Mouse (Mus musculus): ENCODE measurements at regions not wholly inside any gene's neighbourhood (a gene's known extent, or its start where the extent isn't known, plus 50 kb on each side); places are given as distances from the start of the nearest gene placed in this dataset.

DNA sequence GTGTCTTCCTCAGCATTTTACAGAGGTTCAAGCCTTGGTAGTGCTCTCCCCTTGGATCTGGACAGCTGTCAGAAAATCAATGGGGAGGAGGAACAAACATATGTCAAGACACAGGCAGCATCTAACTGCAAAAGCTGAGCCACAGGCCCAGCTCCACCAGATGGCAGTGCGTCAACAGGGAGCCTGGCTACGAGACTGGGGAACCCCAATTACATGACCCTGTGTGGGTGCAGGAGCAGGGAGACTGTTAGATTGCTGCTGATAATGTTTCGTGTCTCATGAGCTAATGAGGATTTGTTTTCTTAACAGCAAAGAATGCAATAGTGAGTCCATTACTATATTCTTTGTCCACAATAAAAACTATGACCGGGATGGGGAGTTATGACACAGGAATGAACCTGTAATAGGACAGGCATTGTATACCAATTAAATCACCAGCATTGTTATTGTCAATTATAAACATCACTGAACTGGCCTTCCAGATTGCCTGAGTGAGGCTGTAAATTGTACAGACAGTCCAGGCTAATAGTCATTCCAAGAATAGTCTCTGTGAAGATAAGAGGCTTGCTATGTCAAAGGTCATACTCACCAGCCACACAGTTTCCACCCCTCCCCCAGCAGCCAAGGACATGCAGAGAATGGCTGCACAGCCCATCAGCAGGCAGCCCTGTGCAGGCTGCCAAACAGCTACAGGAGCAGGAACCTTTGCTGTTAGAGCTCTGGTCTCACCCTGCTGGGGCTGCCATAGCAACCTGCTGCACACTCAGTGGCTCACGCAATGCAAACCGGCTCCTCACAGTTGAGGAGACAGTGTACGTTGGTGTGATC is 58.8 kb upstream of the Barx2 start:
- in situ Hi-C loops (cut with MboI, MseI), result loop anchor here in 1 of 2 experiments (10.0 kb wide), 1 partner anchor 173 kb away; no protein-coding TSS in a partner anchor

DNA sequence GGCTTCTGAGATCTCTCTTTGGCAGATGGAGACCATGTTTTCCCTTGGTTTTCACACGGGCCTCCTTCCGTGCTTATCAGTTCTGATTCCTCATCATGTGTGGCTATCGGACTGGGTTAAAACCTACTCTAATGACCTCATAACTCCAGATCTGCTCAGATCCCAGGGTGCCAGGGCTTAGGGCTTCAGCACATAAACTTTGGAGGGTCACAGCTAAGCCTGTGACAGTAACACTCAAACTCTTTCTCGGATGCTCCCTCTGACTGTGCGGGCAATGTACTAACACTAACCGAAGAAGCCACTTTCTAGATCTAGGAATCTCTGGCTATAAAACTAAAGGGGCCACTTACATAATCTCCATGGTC is 59.3 kb upstream of the Barx2 start:
- in situ Hi-C loops (cut with MboI, MseI), result loop anchor here in 1 of 2 experiments (10.0 kb wide), 1 partner anchor 172 kb away; no protein-coding TSS in a partner anchor

- in situ Hi-C loops (cut with MboI, MseI), result loop anchor here in 1 of 2 experiments (10.0 kb wide), 1 partner anchor 169 kb away; no protein-coding TSS in a partner anchor
Observed at GRCm38 (mm10) chr9:31976191-31976590, 62.9 kb upstream of the Barx2 start.

GRCm38 (mm10) chr9:31978071-31978470 is 64.8 kb upstream of the Barx2 start:
- in situ Hi-C loops (cut with MboI, MseI), result loop anchor here in 1 of 2 experiments (10.0 kb wide), 1 partner anchor 167 kb away; no protein-coding TSS in a partner anchor

DNA sequence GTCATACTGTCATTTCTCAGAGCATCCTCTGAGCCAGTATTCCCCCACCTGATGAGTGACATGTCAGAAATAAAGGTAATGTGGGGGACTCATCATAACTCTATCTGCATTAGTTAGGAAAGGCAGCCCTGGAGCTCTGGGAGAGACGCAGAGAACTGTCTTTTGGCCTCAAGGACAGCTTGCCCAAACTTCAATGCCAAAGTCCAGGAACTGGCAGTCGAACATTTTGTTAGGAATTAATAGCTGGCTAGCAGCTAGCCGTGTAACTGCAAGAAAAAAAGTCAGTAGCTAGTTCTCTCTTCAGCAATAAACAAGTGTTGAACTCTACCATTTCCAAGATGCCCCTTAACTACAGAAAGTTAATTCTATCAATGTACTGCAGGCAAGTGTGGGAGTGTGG is 65.9 kb upstream of the Barx2 start:
- in situ Hi-C loops (cut with MboI, MseI), result loop anchor here in 1 of 2 experiments (10.0 kb wide), 1 partner anchor 166 kb away; no protein-coding TSS in a partner anchor

DNA sequence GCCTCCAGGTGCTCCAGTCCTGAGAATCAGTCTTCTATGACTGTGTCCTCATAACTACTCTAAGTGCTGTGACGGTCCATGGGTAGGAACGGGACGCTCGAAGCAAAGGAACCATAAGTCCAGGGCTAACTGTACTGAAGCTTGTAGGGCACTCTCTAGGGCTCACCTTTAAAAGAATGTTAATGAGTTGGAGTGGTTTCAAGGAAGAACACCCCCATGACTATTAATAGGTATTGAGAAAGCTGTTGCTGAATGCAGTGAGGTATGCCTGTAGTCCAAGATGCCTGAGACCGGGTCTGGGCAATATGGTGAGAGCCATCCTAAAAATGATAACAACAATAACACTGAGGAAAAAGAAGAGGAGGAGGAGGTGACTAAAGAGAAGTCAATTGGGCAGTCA is 67.2 kb upstream of the Barx2 start:
- in situ Hi-C loops (cut with MboI, MseI), result no loop called here

DNA sequence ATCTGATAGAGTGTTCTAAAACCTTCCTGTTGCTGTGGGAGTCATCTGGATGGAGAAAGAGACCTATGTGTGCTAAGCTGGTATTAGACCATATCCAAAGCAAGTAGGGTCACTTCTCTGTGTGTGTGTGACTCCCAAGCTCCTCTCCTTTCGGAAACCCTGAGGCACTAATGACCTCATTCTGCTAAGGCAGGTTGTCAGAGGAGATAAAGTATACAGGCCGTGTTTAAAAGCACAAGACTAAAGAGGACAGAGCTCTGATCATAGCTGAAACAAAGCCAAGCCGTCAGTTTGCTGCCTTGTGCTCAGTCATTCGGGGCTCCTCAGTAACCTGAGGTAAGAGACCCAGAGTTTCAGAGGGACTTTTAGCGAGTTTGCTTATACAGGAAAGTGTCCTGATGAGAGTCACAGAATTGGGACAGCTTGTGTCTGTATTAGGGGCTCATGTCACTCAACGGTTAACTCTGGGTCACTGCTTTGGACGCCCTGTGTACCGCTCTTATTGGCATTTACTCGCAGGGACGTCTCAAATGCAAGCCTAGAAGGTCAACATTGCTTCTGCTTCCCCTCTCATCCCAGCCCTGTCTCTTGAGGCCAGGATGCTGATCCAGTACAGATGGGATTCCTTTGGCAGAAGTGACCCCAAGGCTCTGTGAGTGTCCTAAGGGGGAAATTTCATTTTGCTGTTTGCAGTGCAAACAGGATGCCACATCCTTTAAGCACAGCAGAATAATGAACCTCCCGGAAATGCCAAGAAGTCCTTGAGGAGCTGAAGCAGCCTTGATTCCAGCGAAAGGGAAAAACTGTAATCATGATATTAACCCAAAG is 70.7 kb upstream of the Barx2 start:
- in situ Hi-C loops (cut with MboI, MseI), result no loop called here

DNA sequence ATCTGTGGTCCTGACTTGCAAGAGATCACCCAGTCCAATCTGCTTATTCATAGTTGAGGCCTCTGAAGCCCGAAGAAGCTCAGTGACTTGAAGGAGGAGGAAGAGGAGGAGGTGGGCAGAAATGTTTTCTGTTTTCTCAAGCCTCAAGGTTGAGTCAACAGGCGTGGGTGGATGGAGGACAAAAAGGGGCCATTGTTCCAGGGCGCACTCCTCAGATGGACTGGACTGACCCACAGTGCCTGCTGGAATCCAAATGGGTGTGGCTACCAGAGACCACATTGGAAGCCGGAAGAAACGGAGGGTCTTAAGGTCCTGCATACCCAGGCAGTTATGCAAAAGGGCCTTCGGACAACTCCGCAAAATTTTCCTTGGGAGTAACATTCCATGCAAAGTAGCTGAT is 75.6 kb upstream of the Barx2 start:
- in situ Hi-C loops (cut with MboI, MseI), result no loop called here

DNA sequence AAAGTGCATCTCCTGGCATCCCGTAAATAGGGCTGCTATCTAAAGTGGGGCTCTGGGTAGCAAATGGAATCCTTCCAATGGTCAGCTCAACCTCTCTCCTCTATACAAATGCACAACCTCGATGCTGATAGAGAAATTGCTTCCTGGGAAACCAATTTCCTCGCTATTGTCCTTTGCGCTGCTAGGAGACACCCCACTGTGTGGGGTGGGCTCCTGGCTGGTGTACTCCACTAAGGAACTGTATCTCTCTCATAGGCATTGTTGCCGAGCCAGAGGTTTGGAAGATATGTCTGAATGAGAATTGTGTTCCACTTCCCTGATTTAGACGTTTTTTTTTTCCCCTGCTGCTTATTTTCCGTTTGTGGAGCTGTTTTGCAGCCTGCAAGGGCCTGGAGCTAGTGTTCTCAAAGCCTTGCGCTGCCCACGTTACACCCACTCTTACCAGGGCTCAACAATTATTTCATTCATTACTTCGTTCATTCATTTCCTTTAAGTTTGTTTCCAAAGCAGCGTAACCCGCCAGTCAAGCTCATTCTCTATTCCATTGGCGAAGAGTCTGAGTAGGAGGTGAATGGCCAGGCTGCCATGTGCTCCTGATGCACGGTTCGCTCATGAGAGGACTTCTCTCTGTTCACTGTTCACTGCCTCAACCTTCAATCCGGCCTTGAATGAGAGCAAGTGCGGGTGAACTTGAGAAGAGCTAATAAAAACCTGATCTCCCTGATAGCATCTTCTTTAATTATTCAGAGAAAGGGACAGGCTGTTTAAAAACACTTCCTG is 76.5 kb upstream of the Barx2 start:
- in situ Hi-C loops (cut with MboI, MseI), result no loop called here

DNA sequence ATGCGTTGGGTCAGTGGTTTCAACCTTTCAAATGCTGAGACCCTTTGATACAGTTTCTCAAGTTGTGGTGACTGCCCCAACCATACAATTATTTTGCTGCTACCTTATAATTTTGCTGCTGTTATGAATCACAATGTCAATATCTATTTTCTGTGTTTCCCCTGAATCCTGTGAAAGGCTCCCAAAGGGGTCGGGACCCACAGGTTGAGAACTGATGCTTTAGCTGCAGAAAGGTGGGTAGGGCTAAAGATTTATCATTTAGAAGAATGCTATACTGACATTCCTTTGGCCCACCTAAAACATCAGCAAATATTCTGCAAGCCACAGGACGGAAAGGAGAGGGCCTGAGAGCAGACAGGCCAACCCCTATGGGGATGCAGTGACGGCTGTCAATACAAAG is 77.2 kb upstream of the Barx2 start:
- in situ Hi-C loops (cut with MboI, MseI), result no loop called here

- in situ Hi-C loops (cut with MboI, MseI), result no loop called here
Observed at GRCm38 (mm10) chr9:31993631-31994601, 80.7 kb upstream of the Barx2 start.

DNA sequence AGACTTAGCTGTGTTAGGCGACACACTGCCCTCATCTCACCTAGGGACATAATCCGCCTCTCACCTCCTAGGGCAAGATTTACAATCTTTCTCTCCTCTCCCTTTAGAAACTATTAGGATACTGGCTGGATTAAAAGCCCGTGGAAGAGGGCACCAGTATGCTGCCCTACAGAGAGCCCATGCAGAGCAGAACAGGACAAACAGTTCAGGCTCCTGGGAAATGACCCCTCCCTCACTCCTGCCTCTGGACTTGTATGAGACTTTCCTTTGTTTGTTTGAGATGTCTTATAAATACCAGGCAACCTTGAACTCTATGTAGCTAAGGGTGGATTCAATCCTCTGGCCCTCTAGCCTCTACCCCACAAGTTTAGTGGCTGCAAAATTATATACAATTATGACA is 81.8 kb upstream of the Barx2 start:
- in situ Hi-C loops (cut with MboI, MseI), result no loop called here

GRCm38 (mm10) chr9:31995700-31996099 is 82.4 kb upstream of the Barx2 start:
- in situ Hi-C loops (cut with MboI, MseI), result no loop called here

DNA sequence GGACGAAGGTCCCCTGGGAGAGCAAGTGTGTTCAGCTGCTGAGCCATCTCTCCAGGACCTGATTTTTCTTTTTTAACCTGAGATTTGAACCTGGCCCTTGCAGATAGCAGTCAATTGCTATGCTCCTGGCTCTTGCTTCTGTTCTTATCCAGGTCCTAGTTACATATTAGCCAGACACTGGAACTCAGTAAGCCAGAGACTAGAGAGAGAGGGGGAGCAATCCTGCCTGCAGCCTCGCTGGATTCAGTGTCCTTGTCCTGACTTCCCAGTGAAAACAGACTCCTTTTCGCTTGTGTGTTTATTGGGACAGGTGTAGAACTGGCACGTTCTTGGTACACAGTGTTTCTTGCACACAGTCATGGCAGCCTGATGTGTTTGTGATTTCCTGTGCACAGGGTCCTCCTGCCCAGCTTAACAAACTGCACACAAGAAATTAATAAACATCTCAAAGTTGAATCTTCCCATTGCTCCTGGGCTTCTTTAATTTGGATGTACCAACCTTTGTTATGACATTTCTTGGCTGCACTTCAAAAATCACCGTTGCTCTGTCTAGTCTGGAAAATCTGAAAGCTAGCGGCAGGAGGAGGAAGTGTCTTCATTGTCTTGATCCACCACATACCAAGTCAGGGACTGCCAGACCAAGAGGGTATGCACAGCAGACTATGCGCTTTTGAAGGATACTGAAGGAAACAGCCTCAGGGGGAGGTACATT is 83.4 kb upstream of the Barx2 start:
- in situ Hi-C loops (cut with MboI, MseI), result no loop called here

- in situ Hi-C loops (cut with MboI, MseI), result no loop called here
Observed at GRCm38 (mm10) chr9:31997178-31998097, 84.2 kb upstream of the Barx2 start.

DNA sequence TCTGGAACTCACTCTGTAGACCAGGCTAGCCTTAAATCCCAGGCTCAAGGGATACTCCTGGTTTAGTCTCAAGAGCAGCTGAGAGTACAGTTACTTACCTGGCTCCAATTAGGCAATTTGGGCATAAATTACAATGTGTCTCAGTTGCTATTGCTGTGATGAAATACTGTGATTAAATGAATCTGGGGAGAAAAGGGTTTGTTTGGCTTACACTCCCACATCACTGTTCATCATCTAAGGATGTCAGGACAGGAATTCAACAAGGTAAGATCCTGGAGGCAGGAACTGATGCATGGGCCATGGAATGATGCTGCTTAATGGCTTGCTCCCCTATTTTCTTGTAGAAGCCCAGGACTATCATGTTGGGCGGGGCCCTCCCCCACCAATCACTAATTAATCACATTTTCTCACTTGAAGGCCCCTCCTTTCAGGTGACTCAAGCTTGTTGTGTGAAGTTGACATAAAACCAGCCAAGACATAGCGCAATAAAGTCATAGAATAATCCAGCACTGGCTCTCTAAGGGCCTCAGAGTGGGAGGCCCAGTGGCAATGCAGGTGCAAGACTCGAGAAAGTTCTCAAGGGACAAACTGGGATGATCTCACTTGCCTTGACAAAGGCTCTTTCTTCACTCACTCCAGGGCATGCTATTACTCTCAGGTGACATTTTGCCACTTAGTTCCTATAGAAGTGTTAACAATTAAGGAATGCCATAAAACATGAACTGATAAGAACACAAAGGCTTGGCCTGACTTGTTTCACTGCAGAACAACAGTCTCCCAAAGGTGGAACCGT is 85.4 kb upstream of the Barx2 start:
- in situ Hi-C loops (cut with MboI, MseI), result no loop called here

DNA sequence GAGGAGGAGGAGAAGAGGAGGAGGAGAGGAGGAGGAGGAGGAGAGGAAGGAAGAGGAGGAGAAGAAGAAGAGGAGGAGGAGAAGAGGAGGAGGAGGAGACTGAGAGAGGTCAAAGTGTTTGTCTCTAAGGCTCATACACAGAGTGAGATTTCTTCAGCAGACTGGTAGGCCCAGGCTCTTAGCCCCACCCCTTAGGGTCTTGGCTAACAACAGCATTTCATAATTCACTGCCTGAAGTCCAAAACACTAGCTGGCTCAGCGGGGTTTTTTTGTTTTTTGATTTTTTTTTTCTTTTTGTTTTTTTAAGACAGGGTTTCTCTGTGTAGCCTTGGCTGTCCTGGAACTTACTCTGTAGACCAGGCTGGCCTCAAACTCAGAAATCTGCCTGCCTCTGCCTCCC is 86.5 kb upstream of the Barx2 start:
- in situ Hi-C loops (cut with MboI, MseI), result no loop called here

DNA sequence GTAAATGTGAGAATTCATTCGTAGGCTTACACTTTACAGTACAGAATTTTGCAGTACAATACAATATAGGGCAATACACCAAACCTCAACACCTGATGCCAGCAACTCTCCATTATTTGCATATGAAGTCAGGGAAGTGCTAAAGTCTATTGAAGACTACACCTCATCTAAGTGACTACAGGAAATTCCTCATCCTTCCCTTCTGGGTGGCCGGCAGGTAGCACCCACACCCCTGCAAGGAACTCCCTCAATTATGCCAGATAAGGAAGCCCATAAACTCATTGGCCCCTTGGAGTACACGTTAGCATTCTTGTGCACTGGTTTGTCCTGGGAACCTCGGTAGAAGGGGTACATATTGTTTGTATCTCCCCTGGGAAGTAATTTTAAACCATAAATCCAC is 89.7 kb upstream of the Barx2 start:
- in situ Hi-C loops (cut with MboI, MseI), result no loop called here

Measured in T-helper 17 cell (primary cell).